Mouse (Mus musculus) CD8-positive naive resting alpha-beta T cell, adult 57 days (primary cell): Measurements from ENCODE around the gene Anks6. TPM values are rescaled to one million over a fixed set of nuclear protein-coding genes. Genes with fewer than 3 reads are reported as not detected.

Experiments
- total RNA-seq: library from RNA; stranded (reverse); gene quantifications from one replicate; pipeline ENCODE4 v1.2.4, GENCODE M21; 2023

Gene Anks6
- not detected for total RNA-seq

DNA sequence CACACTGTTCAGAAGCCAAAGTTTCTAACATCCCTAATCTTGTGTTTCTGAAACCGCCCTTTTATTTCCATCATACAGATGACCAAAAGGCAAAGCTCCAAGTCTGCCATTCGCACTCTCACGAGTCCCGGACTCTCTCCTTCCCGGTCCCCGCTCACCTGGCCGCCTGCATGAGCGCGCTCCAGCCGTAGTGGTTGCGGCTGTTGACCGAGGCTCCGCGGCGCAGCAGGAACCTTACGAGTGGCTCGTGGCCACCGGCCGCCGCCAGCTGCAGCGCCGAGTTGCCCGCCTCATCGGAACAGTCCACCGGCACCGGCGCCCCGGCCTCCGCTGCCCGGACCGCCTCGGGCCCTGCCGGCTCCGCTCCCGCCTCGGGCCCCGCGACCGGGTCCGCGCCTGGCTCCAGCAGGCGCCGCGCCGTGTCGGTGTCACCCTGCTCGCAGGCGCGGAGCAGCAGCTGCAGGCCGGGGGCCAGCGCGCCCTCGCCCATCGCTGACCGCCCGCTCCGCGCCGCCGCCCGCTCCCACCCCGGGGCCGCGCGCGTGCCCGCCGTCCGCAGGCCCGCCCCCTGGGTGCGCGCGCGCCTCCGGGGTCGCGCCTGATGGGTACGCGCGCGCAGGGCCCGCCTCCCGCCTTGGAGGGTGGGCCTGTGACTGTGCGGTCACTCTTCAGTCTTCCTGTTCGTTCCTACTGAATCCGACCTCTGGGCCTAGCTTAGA is at the start of gene Anks6:
Gene Anks6 (minus strand): TSS at position 637 of the 719 bp plus-strand sequence.

DNA sequence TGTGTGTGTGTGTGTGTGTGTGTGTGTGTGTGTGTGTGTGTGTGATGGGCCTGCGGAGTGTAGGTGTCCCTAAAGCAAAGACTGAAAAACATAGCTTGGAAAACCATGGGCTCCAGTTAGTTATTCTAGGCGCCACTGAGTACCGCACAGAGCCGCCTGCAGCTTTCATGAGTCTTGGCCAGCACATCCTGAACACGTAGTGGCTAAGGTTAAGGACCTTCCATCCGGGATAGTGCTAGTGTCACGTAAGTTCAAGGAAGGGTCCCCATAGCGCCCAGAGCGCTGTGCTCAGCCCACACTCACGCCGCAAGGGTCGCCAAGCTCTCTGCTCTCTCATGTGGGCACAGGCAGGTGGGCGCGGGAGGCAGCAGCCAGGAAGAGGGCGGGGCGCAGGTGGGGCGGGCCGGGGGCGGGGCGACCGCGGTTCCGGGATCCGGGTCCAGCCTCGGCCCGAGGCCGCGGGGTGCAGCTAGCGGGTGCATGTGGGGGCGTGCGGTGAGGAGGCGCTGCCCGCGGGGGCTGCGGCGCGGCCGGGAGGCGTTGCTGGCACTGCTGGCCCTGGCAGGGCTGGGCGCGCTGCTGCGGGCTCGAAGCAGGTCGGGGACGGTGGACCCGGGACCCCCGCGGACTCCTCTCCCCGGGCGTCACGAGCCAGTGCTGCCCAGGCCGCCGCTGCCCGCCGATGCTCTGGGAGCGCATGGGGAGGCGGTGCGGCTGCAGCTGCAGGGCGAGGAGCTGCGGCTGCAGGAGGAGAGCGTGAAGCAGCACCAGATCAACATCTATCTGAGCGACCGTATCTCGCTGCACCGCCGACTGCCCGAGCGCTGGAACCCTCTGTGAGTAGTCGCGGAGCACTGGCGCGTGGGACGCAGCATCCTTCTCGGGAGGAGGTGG is 34.5 kb upstream of the Anks6 start, which contains the start of gene Galnt12:
Gene Galnt12 (plus strand): TSS at position 417 of the 894 bp plus-strand sequence.

DNA sequence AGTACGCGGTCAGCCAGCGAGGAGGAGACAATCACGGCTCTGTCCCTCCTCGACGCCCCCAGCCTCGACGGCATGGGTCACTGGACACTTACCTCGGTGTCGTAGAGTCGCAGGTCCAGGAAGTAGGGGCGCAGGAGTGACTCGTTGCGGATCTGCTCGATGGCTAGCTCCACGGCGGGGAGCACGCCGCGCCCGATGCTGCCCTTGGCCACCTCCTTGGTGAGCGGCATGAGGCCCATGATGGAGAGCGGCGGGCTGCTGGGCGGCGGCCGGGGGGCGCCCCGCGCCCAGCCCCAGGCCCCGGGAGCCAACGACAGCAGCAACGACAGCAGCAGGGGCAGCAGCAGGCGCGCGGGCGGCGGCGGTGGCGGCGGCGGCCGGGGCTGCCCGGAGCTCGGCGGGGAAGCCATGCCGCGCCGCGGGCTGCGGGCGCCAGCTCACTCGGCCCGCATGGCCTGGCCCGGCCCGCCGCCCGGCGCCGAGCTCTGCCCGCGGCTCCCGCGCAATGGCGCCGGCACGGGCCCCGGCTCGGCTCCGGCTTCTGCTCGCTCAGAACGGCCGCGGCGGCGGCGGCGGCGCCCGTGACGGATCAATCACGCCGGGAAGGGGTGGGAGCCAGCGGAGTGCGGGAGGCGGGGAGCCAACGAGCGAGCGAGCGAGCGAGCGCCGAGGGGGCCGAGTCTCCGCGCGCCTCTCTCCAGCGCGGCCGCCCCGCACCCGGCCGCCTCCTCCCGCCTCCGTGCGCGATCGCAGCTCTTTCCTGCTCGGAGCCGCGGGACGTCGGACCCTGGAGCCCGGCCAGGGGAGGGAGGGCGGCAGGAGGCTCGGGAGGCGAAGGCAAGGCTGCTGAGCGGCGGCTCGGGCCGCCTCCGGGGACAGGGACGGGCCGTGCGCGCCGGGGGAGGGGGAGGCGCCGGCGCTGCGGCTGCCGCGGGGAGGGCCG is 65.9 kb downstream of the Anks6 start, which contains the start of gene Gabbr2:
Gene Gabbr2 (minus strand): TSS at position 858 of the 943 bp plus-strand sequence.

Other genes starting within 250 kb of the Anks6 start
- gene Gabbr2, start 65.6 kb downstream of the Anks6 start, total RNA-seq: not detected
- 17.7 TPM for gene Galnt12, start 34.5 kb upstream of the Anks6 start, total RNA-seq
- 0.40 TPM for gene Col15a1, start 150.7 kb upstream of the Anks6 start, total RNA-seq